Mouse (Mus musculus) limb, embryonic 15.5 days (tissue): ENCODE measurements at regions not wholly inside any gene's neighbourhood (a gene's known extent, or its start where the extent isn't known, plus 50 kb on each side); places are given as distances from the start of the nearest gene placed in this dataset.

ENCODE experiments used
- ATAC-seq: fragments of 200-750 bp; cut with Nextera tagmentation; 2 replicates; pipeline ENCODE4 v1.8.0; 2017; ENCODE audit warnings: low read depth, moderate TSS enrichment; ENCODE audit not compliant: insufficient number of reproducible peaks, low FRiP score, low TSS enrichment
- H3K27ac ChIP-seq: fragments of 300-500 bp; sonication (generic); 2 replicates; pipeline ENCODE4 v1.5.1; 2015; ENCODE audit warnings: moderate library complexity, mild to moderate bottlenecking, inconsistent platforms
- H3K27me3 ChIP-seq: fragments of 300-500 bp; sonication (generic); 2 replicates; pipeline ENCODE4 v1.6.1; 2015; ENCODE audit warnings: inconsistent platforms
- H3K36me3 ChIP-seq: fragments of 300-500 bp; sonication (generic); 2 replicates; pipeline ENCODE4 v1.6.1; 2015; ENCODE audit warnings: inconsistent platforms
- H3K4me1 ChIP-seq: fragments of 300-500 bp; sonication (generic); 2 replicates; pipeline ENCODE4 v1.6.1; 2015; ENCODE audit warnings: inconsistent platforms
- H3K4me2 ChIP-seq: fragments of 300-500 bp; sonication (generic); 2 replicates; pipeline ENCODE4 v1.6.1; 2015; ENCODE audit warnings: mild to moderate bottlenecking, inconsistent platforms
- H3K4me3 ChIP-seq: fragments of 300-500 bp; sonication (generic); 2 replicates; pipeline ENCODE4 v1.5.1; 2015; ENCODE audit warnings: mild to moderate bottlenecking, inconsistent platforms
- H3K9ac ChIP-seq: fragments of 300-500 bp; sonication (generic); 2 replicates; pipeline ENCODE4 v1.6.1; 2015; ENCODE audit warnings: inconsistent platforms
- H3K9me3 ChIP-seq: fragments of 300-500 bp; sonication (generic); 2 replicates; pipeline ENCODE4 v1.6.1; 2016; ENCODE audit warnings: inconsistent platforms
- WGBS: fragments of 180-500 bp; shearing (Covaris S2); methylation state at CpG from one replicate; pipeline ENCODE4 v1.1.7; 2015; 5-methylcytosine and 5-hydroxymethylcytosine counted together

DNA sequence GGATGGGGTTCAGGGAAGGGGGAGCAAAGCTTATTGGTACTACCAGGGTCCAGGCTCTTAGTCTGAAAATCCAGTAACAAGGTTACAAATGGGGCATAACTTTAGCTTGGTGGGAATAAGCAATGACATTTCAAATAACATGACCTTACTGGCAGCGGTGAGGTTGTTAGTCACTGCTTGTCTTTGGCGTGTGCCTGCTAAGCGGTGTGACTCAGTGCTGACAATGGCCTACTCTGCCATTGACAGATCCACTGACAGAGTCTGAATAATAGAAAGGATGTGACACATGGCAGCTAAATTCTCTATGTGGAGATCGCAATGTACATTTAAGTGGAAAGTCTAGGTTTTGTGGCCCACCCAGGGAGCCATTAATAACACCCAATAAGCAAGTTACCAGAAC, 61.5 kb upstream of the Rxfp2 start:
- 84% methylated on average over 4 of the region's 4 CpGs for WGBS
- no peak overlapping the region for H3K9ac ChIP-seq
- peaks cover 3% of the 10 kb centered on the region; the same call in 1 of the 2 replicates for H3K9me3 ChIP-seq
- no peak overlapping the region for H3K4me3 ChIP-seq
- H3K27me3 ChIP-seq = no peaks in the 10 kb centered on the region
- H3K4me2 ChIP-seq = no peak overlapping the region
- no peaks in the 10 kb centered on the region for H3K36me3 ChIP-seq
- ATAC-seq = no peak
- peaks cover 4% of the 10 kb centered on the region; the same call in 1 of the 2 replicates for H3K4me1 ChIP-seq
- no peak overlapping the region for H3K27ac ChIP-seq

DNA sequence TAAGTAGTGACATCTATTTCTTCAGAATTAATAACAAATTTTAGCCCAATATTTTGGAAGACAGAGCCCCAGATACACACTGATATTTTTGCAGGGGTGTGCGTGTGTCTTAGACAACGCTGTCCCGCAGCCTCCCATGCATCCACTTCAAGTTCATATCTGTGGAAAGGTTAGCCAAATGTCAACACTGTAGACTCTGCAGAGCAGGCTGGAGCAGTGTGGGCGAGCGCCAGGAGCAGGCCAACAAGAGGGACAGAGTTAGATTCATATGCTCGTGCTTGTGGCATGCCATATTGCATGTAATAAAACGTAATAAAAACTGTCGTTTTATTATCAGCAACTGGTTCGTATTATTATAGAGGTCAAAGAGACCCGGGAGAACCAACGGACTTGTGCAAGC, 57.3 kb upstream of the Rxfp2 start:
- WGBS = 41% methylated on average over 11 of the region's 11 CpGs
- Histone ChIP-seq H3K4me3 (no peak overlapping the region), H3K4me1 (peaks cover 7% of the 10 kb centered on the region; the same call in 1 of the 2 replicates), H3K9me3 (peaks cover 3% of the 10 kb centered on the region; the same call in 1 of the 2 replicates), H3K27me3 (no peaks in the 10 kb centered on the region), H3K36me3 (no peaks in the 10 kb centered on the region), H3K9ac (no peak overlapping the region), H3K27ac (no peak overlapping the region), H3K4me2 (no peak overlapping the region)
- ATAC-seq = 0 out of 2 replicates have a peak, but pooled peaks have one; percentile 55

GRCm38 (mm10) chr5:149964748-149965147, 53.7 kb upstream of the Rxfp2 start:
- Histone ChIP-seq H3K9me3 (no peaks in the 10 kb centered on the region), H3K27me3 (no peaks in the 10 kb centered on the region), H3K4me3 (no peak overlapping the region), H3K27ac (no peak overlapping the region), H3K4me1 (peaks cover 7% of the 10 kb centered on the region; the same call in 1 of the 2 replicates), H3K36me3 (no peaks in the 10 kb centered on the region), H3K9ac (no peak overlapping the region), H3K4me2 (no peak overlapping the region)
- ATAC-seq = no peak
- WGBS = 19% methylated on average over 13 of the region's 13 CpGs
